Mouse (Mus musculus): ENCODE data around the gene Slc39a11. TPM values are rescaled to one million over a fixed set of nuclear protein-coding genes. Genes with fewer than 3 reads are reported as not detected.

Slc39a11 gene
- polyA plus RNA-seq, 1 experiment from 2014 or later = 17.8 TPM

GRCm38 (mm10) chr11:113360049-113360835 lies 289.6 kb downstream of the Slc39a11 start:
- H3K9me3 ChIP-seq (ENCODE audit: control insufficient read depth, low read length) = no peaks in the 10 kb centered on the region; the same call in 1 of the 2 replicates
- no peak overlapping the region for H3K27ac ChIP-seq (ENCODE audit: low read depth, low read length)
- no peak overlapping the region for H3K4me2 ChIP-seq
- H3K9ac ChIP-seq (ENCODE audit: low read length) = no peak overlapping the region
- WGBS = 92% methylated on average over 10 of the region's 10 CpGs
- no peaks in the 10 kb centered on the region for H3K36me3 ChIP-seq (ENCODE audit: control insufficient read depth, insufficient read depth, low read length)
- DNase-seq (ENCODE audit: low spot score, missing footprints) = no peak
- H3K27me3 ChIP-seq (ENCODE audit: control insufficient read depth, insufficient read depth, low read length) = no peaks in the 10 kb centered on the region
- ATAC-seq (ENCODE audit: low FRiP score) = no peak
- peaks cover 2% of the 10 kb centered on the region; the same call in 1 of the 2 replicates for H3K4me1 ChIP-seq (ENCODE audit: control insufficient read depth, insufficient read depth, low read length)
- no peak overlapping the region for H3K4me3 ChIP-seq (ENCODE audit: low read depth, low read length)

DNA sequence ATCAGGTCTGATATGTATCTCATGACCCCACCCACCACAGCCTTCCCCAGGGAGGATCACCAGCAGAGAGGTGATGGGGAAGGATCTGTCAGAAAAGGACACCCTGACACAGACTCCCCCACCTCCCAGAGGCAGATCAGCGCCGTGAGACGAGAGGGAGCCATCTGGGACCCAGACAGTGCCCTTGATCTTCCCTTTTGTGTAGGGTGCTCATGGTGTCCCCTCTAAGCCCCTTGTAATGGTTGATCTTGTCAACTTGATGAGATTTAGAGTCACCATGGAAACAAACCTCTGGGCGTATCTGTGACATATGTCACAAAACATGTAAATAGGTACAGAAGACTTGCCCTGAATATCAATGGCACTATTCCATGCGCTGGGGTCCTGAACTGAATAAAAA lies 293.9 kb downstream of the Slc39a11 start:
- H3K27ac ChIP-seq (ENCODE audit: low read depth, low read length) = no peak overlapping the region
- peak; percentile 45 for ATAC-seq (ENCODE audit: low FRiP score)

DNA sequence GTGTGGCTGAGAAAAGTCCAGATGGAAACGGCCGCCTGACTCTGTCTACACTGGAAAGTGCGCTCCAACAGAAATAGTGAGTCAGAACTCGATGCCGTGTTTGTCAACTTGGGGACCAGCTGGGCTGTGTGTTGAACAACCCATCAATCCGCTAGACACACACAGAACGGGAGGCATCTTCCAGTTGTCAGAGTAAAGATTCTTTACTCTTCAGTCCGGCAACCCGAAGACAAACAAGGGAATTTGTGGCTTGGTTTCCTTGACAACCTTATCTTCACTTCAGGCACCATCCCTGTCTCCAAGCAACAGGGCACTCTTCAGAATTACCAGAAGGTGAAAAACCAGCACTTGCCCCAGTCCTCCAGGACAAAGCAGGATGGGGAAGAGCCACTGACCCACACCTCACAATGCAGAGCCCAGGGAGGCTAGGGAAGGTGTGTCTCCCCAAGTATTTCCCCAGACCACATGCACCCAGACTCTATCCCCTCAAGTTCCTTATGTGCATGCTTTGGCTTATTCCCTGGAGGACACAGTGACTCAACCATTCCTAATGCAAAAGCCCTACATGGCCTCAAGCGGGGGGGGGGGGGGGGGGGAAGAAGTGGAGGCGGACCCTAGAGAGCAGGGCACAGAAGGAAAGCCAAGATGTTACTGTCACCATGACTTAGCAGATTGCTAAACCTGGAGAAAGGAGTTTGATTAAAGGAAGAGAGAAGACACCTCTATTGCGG lies 297.6 kb downstream of the Slc39a11 start:
- H3K27ac ChIP-seq (ENCODE audit: low read depth, low read length) = peak overlapping the region; percentile 8; the same call in 1 of the 2 replicates
- no peak overlapping the region for H3K4me2 ChIP-seq
- no peak overlapping the region for H3K9ac ChIP-seq (ENCODE audit: low read length)
- H3K4me1 ChIP-seq (ENCODE audit: control insufficient read depth, insufficient read depth, low read length) = peaks cover 13% of the 10 kb centered on the region
- WGBS = 34% methylated on average over 12 of the region's 12 CpGs
- H3K4me3 ChIP-seq (ENCODE audit: low read depth, low read length) = no peak overlapping the region
- peak; percentile 49; the same call in 1 of the 2 replicates for ATAC-seq (ENCODE audit: low FRiP score)
- H3K9me3 ChIP-seq (ENCODE audit: control insufficient read depth, low read length) = peaks cover 7% of the 10 kb centered on the region; the same call in 1 of the 2 replicates
- no peaks in the 10 kb centered on the region for H3K27me3 ChIP-seq (ENCODE audit: control insufficient read depth, insufficient read depth, low read length)
- H3K36me3 ChIP-seq (ENCODE audit: control insufficient read depth, insufficient read depth, low read length) = no peaks in the 10 kb centered on the region
- no peak for DNase-seq (ENCODE audit: low spot score, missing footprints)

More for the DNA sequence above, 293.9 kb downstream of the Slc39a11 start:
- Histone ChIP-seq H3K27me3 (ENCODE audit: control insufficient read depth, insufficient read depth, low read length) (no peaks in the 10 kb centered on the region), H3K9me3 (ENCODE audit: control insufficient read depth, low read length) (no peaks in the 10 kb centered on the region; the same call in 1 of the 2 replicates), H3K9ac (ENCODE audit: low read length) (no peak overlapping the region), H3K4me1 (ENCODE audit: control insufficient read depth, insufficient read depth, low read length) (peaks cover 13% of the 10 kb centered on the region), H3K4me2 (no peak overlapping the region), H3K4me3 (ENCODE audit: low read depth, low read length) (no peak overlapping the region), H3K36me3 (ENCODE audit: control insufficient read depth, insufficient read depth, low read length) (no peaks in the 10 kb centered on the region)
- WGBS = 58% methylated on average over 5 of the region's 5 CpGs
- no peak for DNase-seq (ENCODE audit: low spot score, missing footprints)

GRCm38 (mm10) chr11:113350583-113350982 lies 299.3 kb downstream of the Slc39a11 start:
- no peak overlapping the region for H3K4me3 ChIP-seq (ENCODE audit: low read depth, low read length)
- 88% methylated on average over 4 of the region's 4 CpGs for WGBS
- H3K27ac ChIP-seq (ENCODE audit: low read depth, low read length) = no peak overlapping the region
- no peaks in the 10 kb centered on the region for H3K27me3 ChIP-seq (ENCODE audit: control insufficient read depth, insufficient read depth, low read length)
- ATAC-seq (ENCODE audit: low FRiP score) = no peak
- H3K4me1 ChIP-seq (ENCODE audit: control insufficient read depth, insufficient read depth, low read length) = peaks cover 14% of the 10 kb centered on the region
- H3K4me2 ChIP-seq = no peak overlapping the region
- H3K9me3 ChIP-seq (ENCODE audit: control insufficient read depth, low read length) = peaks cover 7% of the 10 kb centered on the region; the same call in 1 of the 2 replicates
- no peak for DNase-seq (ENCODE audit: low spot score, missing footprints)
- no peaks in the 10 kb centered on the region for H3K36me3 ChIP-seq (ENCODE audit: control insufficient read depth, insufficient read depth, low read length)
- no peak overlapping the region for H3K9ac ChIP-seq (ENCODE audit: low read length)

- H3K4me3 ChIP-seq (ENCODE audit: low read depth, low read length) = no peak overlapping the region
- no peak overlapping the region for H3K9ac ChIP-seq (ENCODE audit: low read length)
- peaks cover 8% of the 10 kb centered on the region for H3K4me1 ChIP-seq (ENCODE audit: control insufficient read depth, insufficient read depth, low read length)
- WGBS = 64% methylated on average over 9 of the region's 9 CpGs
- no peak overlapping the region for H3K4me2 ChIP-seq
- H3K27ac ChIP-seq (ENCODE audit: low read depth, low read length) = peak overlapping the region; percentile 2; the same call in 1 of the 2 replicates
- ATAC-seq (ENCODE audit: low FRiP score) (no peak), DNase-seq (ENCODE audit: low spot score, missing footprints) (no peak)
- H3K27me3 ChIP-seq (ENCODE audit: control insufficient read depth, insufficient read depth, low read length) = no peaks in the 10 kb centered on the region
- no peaks in the 10 kb centered on the region for H3K36me3 ChIP-seq (ENCODE audit: control insufficient read depth, insufficient read depth, low read length)
- H3K9me3 ChIP-seq (ENCODE audit: control insufficient read depth, low read length) = peaks cover 7% of the 10 kb centered on the region; the same call in 1 of the 2 replicates
Measured at GRCm38 (mm10) chr11:113346895-113347514, 302.9 kb downstream of the Slc39a11 start.

GRCm38 (mm10) chr11:113339770-113340169 lies 310.1 kb downstream of the Slc39a11 start:
- Histone ChIP-seq H3K9me3 (ENCODE audit: control insufficient read depth, low read length) (no peaks in the 10 kb centered on the region), H3K4me2 (no peak overlapping the region), H3K27me3 (ENCODE audit: control insufficient read depth, insufficient read depth, low read length) (no peaks in the 10 kb centered on the region), H3K9ac (ENCODE audit: low read length) (no peak overlapping the region), H3K36me3 (ENCODE audit: control insufficient read depth, insufficient read depth, low read length) (no peaks in the 10 kb centered on the region), H3K4me3 (ENCODE audit: low read depth, low read length) (no peak overlapping the region), H3K4me1 (ENCODE audit: control insufficient read depth, insufficient read depth, low read length) (no peaks in the 10 kb centered on the region), H3K27ac (ENCODE audit: low read depth, low read length) (no peak overlapping the region)
- no peak for ATAC-seq (ENCODE audit: low FRiP score)
- 84% methylated on average over 8 of the region's 8 CpGs for WGBS
- DNase-seq (ENCODE audit: low spot score, missing footprints) = no peak

DNA sequence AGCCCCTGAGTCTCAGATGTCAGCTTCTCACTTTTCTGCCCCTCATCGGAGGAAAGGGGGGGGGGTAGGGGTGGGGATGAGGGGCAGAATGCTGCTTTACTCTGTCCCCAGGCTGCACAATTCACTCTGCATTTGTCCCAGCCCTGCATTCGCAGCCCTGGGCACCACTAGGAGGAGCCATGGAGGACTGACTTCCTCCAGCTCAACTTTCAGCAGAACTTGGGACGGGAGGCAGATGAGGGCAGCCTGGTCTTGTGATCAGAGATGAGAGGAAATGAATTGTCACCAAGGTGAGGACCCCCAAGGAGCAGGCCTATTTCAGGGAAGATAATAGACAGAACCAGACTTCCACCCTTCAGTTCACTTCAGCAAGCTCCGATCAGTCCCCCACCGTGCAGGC lies 311.3 kb downstream of the Slc39a11 start:
- ATAC-seq (ENCODE audit: low FRiP score) = no peak
- no peak for DNase-seq (ENCODE audit: low spot score, missing footprints)
- Histone ChIP-seq H3K9me3 (ENCODE audit: control insufficient read depth, low read length) (no peaks in the 10 kb centered on the region), H3K9ac (ENCODE audit: low read length) (no peak overlapping the region), H3K4me3 (ENCODE audit: low read depth, low read length) (no peak overlapping the region), H3K36me3 (ENCODE audit: control insufficient read depth, insufficient read depth, low read length) (no peaks in the 10 kb centered on the region), H3K27me3 (ENCODE audit: control insufficient read depth, insufficient read depth, low read length) (no peaks in the 10 kb centered on the region), H3K27ac (ENCODE audit: low read depth, low read length) (no peak overlapping the region), H3K4me2 (no peak overlapping the region), H3K4me1 (ENCODE audit: control insufficient read depth, insufficient read depth, low read length) (peaks cover 3% of the 10 kb centered on the region; the same call in 1 of the 2 replicates)
- 48% methylated on average over 5 of the region's 5 CpGs for WGBS

DNA sequence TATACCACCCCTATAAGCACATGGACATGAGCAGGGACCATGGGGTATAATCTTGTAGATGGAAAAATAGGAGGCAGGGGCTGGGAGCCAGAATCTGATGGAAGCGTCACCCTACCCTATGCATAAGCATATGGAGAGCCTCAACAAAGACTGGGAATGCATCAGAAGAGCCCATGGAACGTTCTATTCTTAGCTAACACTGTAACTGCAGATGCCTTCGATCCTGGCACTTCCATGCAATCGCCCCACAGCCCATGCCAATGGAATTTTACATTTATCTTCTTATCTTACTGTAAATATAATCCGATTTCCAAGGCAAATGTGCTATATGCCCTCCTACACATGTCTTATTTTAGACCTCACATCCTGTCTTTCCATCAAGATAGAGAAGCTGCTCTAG lies 314.2 kb downstream of the Slc39a11 start:
- Histone ChIP-seq H3K9me3 (ENCODE audit: control insufficient read depth, low read length) (no peaks in the 10 kb centered on the region), H3K9ac (ENCODE audit: low read length) (no peak overlapping the region), H3K4me2 (no peak overlapping the region), H3K27me3 (ENCODE audit: control insufficient read depth, insufficient read depth, low read length) (no peaks in the 10 kb centered on the region), H3K27ac (ENCODE audit: low read depth, low read length) (no peak overlapping the region), H3K4me3 (ENCODE audit: low read depth, low read length) (no peak overlapping the region), H3K36me3 (ENCODE audit: control insufficient read depth, insufficient read depth, low read length) (no peaks in the 10 kb centered on the region), H3K4me1 (ENCODE audit: control insufficient read depth, insufficient read depth, low read length) (peaks cover 3% of the 10 kb centered on the region; the same call in 1 of the 2 replicates)
- ATAC-seq (ENCODE audit: low FRiP score) = no peak
- WGBS = 88% methylated on average over 5 of the region's 5 CpGs
- no peak for DNase-seq (ENCODE audit: low spot score, missing footprints)

All from midbrain, embryonic 11.5 days (tissue).